ENCODE assay signal across 8 mouse cellular contexts in the genomic region with DNA sequence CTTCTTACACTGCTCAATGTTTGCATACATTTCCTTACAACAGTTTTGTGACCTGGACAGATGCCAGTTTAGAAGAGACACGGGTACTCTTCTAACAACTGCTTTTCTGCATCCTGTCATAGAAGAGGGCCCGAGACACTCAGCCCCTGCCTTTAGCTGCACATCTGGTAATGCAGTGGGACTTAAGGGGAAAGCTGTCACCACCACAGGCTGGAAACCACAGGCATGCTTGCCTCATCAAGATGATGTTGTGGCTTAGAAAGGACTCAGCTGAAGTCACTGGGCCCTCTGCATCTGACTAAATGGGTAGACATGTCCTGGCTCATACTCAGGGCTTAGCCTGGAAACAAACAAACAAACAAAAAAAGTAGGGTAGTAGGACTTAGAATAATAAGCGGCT. TPM values are rescaled to one million over a fixed set of nuclear protein-coding genes. Genes with fewer than 3 reads are reported as not detected.
DNase-seq lines count a peak whose midpoint lies in the region; ATAC-seq and TF ChIP-seq lines count a peak whose summit lies in the region.

No protein-coding gene starts in this region.

- H3K36me3 ChIP-seq in forebrain, embryonic 10.5 days (replicated peaks), result no peaks in the 10 kb centered on the region
- no peaks in the 10 kb centered on the region for H3K36me3 ChIP-seq in forebrain, postnatal 0 days (ENCODE audit: insufficient read depth)
- H3K36me3 ChIP-seq in heart, embryonic 15.5 days, result no peaks in the 10 kb centered on the region
- no peaks in the 10 kb centered on the region for H3K36me3 ChIP-seq in midbrain, embryonic 12.5 days

- H3K9ac ChIP-seq in forebrain, postnatal 0 days, result no peak overlapping the region
- H3K9ac ChIP-seq in heart, embryonic 15.5 days, result no peak overlapping the region
- no peak overlapping the region for H3K9ac ChIP-seq in midbrain, embryonic 12.5 days (replicated peaks)

- intact Hi-C loops in left cerebral cortex, postnatal 4 days (cut with DNase I), result loop anchor here (2.0 kb wide), 1 partner anchor 152 kb away; no protein-coding TSS in a partner anchor

- no peak overlapping the region for H3K4me3 ChIP-seq in forebrain, embryonic 10.5 days
- no peak overlapping the region for H3K4me3 ChIP-seq in forebrain, postnatal 0 days (ENCODE audit: low read depth, low read length)
- H3K4me3 ChIP-seq in heart, embryonic 15.5 days, result no peak overlapping the region
- no peak overlapping the region for H3K4me3 ChIP-seq in midbrain, embryonic 12.5 days

- H3K9me3 ChIP-seq in forebrain, embryonic 10.5 days, result no peaks in the 10 kb centered on the region
- no peaks in the 10 kb centered on the region for H3K9me3 ChIP-seq in forebrain, postnatal 0 days (ENCODE audit: low read length)
- no peaks in the 10 kb centered on the region for H3K9me3 ChIP-seq in heart, embryonic 15.5 days (replicated peaks)
- no peaks in the 10 kb centered on the region for H3K9me3 ChIP-seq in midbrain, embryonic 12.5 days

- H3K27me3 ChIP-seq in forebrain, embryonic 10.5 days (ENCODE audit: poor library complexity, severe bottlenecking), result peaks cover 15% of the 10 kb centered on the region
- no peaks in the 10 kb centered on the region for H3K27me3 ChIP-seq in forebrain, postnatal 0 days (ENCODE audit: insufficient read depth, low read length)
- no peaks in the 10 kb centered on the region for H3K27me3 ChIP-seq in heart, embryonic 15.5 days
- H3K27me3 ChIP-seq in midbrain, embryonic 12.5 days, result no peaks in the 10 kb centered on the region

- no peak for DNase-seq in forebrain, embryonic 10.5 days (ENCODE audit: extremely low spot score, low spot score)
- DNase-seq in forebrain, postnatal 0 days, result no peak
- peak; percentile 41 for DNase-seq in CD4-positive, CD25-positive, alpha-beta regulatory T cell, adult 2 months (ENCODE audit: low read depth, low spot score)
- DNase-seq in left cerebral cortex, adult 8-10 months (ENCODE audit: low spot score in 2 of 2), result no peak
- no peak for DNase-seq in cerebellum, postnatal 10 days
- no peak for DNase-seq in left cerebral cortex, postnatal 4 days

- WGBS in forebrain, embryonic 10.5 days, result 71% methylated on average over 3 of the region's 3 CpGs
- 67% methylated on average over 3 of the region's 3 CpGs for WGBS in forebrain, postnatal 0 days
- 30% methylated on average over 3 of the region's 3 CpGs for WGBS in heart, embryonic 15.5 days
- 75% methylated on average over 3 of the region's 3 CpGs for WGBS in midbrain, embryonic 12.5 days

- no peak for TF ChIP-seq CTCF in forebrain, postnatal 0 days (IDR thresholded peaks at IDR 0.05; ENCODE audit: low read depth)

- peaks cover 57% of the 10 kb centered on the region for H3K4me1 ChIP-seq in forebrain, embryonic 10.5 days
- H3K4me1 ChIP-seq in forebrain, postnatal 0 days (ENCODE audit: insufficient read depth), result peaks cover 9% of the 10 kb centered on the region
- H3K4me1 ChIP-seq in heart, embryonic 15.5 days (replicated peaks), result peaks cover 55% of the 10 kb centered on the region
- H3K4me1 ChIP-seq in midbrain, embryonic 12.5 days, result peaks cover 50% of the 10 kb centered on the region

- H3K27ac ChIP-seq in forebrain, embryonic 10.5 days, result peak overlapping the region; percentile 93
- H3K27ac ChIP-seq in forebrain, postnatal 0 days (ENCODE audit: low read depth, low read length), result no peak overlapping the region
- H3K27ac ChIP-seq in heart, embryonic 15.5 days, result peak overlapping the region; percentile 95
- H3K27ac ChIP-seq in midbrain, embryonic 12.5 days (replicated peaks), result peak overlapping the region; percentile 87

- no peak for ATAC-seq in forebrain, postnatal 0 days
- ATAC-seq in heart, embryonic 15.5 days (replicated peaks; ENCODE audit: insufficient number of reproducible peaks, insufficient read depth, low FRiP score, low read depth), result no peak
- no peak; the same call in 1 of the 2 replicates for ATAC-seq in midbrain, embryonic 12.5 days (ENCODE audit: low FRiP score, low read depth)

- no peak overlapping the region for H3K4me2 ChIP-seq in forebrain, postnatal 0 days (ENCODE audit: low read depth)
- H3K4me2 ChIP-seq in heart, embryonic 15.5 days, result no peak overlapping the region
- H3K4me2 ChIP-seq in midbrain, embryonic 12.5 days (replicated peaks), result no peak overlapping the region

RNA-seq across cellular contexts. Expression of a gene that starts 12.0 kb away (rescaled TPM):
- polyA plus RNA-seq in forebrain, embryonic 10.5 days (2016; fragmentation: Nextera tagmentation; extraction: Ambion mirVana), result 101 and 114 TPM in 2 replicates
- total RNA-seq in forebrain, postnatal 0 days (2014; rRNA removed), result 4.8 and 7.8 TPM in 2 replicates
- polyA plus RNA-seq in forebrain, postnatal 0 days (2015; fragmentation: Nextera tagmentation; extraction: Ambion mirVana), result 4.4 and 4.9 TPM in 2 replicates
- 42.5 and 45.8 TPM in 2 replicates for polyA plus RNA-seq in heart, embryonic 15.5 days (2015; fragmentation: Nextera tagmentation; extraction: Ambion mirVana)
- polyA plus RNA-seq in midbrain, embryonic 12.5 days (2016; fragmentation: Nextera tagmentation; extraction: Ambion mirVana), result 58.1 and 58.5 TPM in 2 replicates
- under 1 TPM; 0.67 to 0.89 (median 0.85) TPM for total RNA-seq in left cerebral cortex, adult 8-10 months (2022)
- total RNA-seq in left cerebral cortex, postnatal 4 days (2021), result 1 to 10 TPM; 3.6 to 5.6 TPM
